Mouse (Mus musculus) frontal cortex, adult (tissue): ENCODE results near the gene Polg2.
"Not testable (repeated sequence)": the region's sequence is repeated elsewhere in the genome, so short reads cannot be mapped to it uniquely, and the experiment has no call there.

Source experiments
- ATAC-seq: cut with Nextera tagmentation; 2 replicates; pipeline ENCODE4 v1.9.2; 2017; ENCODE audit warnings: mild to moderate bottlenecking, moderate library complexity, mixed read lengths; ENCODE audit not compliant: low TSS enrichment

Polg2 gene

GRCm38 (mm10) chr11:106779388-106780088 lies at the start of gene Polg2:
Gene Polg2 (minus strand): TSS chr11:106779537.
- ATAC-seq, result peak; percentile 98

- no peak for ATAC-seq
Observed at GRCm38 (mm10) chr11:106828079-106828478, 48.7 kb upstream of the Polg2 start.

GRCm38 (mm10) chr11:106824403-106824802 lies 45.1 kb upstream of the Polg2 start:
- ATAC-seq, result no peak; the same call in 1 of the 2 replicates

GRCm38 (mm10) chr11:106823741-106824140 lies 44.4 kb upstream of the Polg2 start:
- peak; percentile 50; the same call in 1 of the 2 replicates for ATAC-seq

- ATAC-seq, result peak; percentile 75
Observed at GRCm38 (mm10) chr11:106822911-106823310, 43.6 kb upstream of the Polg2 start.

GRCm38 (mm10) chr11:106822491-106822890 lies 43.2 kb upstream of the Polg2 start:
- ATAC-seq, result no peak

- no peak for ATAC-seq
Observed at GRCm38 (mm10) chr11:106821397-106821796, 42.1 kb upstream of the Polg2 start.

GRCm38 (mm10) chr11:106820972-106821371 lies 41.6 kb upstream of the Polg2 start:
- no peak for ATAC-seq

- no peak for ATAC-seq
Observed at GRCm38 (mm10) chr11:106820252-106820651, 40.9 kb upstream of the Polg2 start.

GRCm38 (mm10) chr11:106819595-106819994 lies 40.3 kb upstream of the Polg2 start:
- ATAC-seq, result no peak

- ATAC-seq, result no peak
Observed at GRCm38 (mm10) chr11:106818341-106818740, 39.0 kb upstream of the Polg2 start.

- no peak for ATAC-seq
Observed at GRCm38 (mm10) chr11:106817808-106818207, 38.5 kb upstream of the Polg2 start.

- ATAC-seq, result 0 out of 2 replicates have a peak, but pooled peaks have one; percentile 24
Observed at GRCm38 (mm10) chr11:106817156-106817555, 37.8 kb upstream of the Polg2 start.

- no peak for ATAC-seq
Observed at GRCm38 (mm10) chr11:106816316-106816715, 37.0 kb upstream of the Polg2 start.

- no peak for ATAC-seq
Observed at GRCm38 (mm10) chr11:106815761-106816160, 36.4 kb upstream of the Polg2 start.

GRCm38 (mm10) chr11:106815331-106815730 lies 36.0 kb upstream of the Polg2 start:
- ATAC-seq, result no peak; the same call in none of the 2 replicates

- peak; percentile 48 for ATAC-seq
Observed at GRCm38 (mm10) chr11:106814601-106815320, 35.4 kb upstream of the Polg2 start.

GRCm38 (mm10) chr11:106812410-106813136 lies 33.2 kb upstream of the Polg2 start:
- ATAC-seq, result no peak

- not testable (repeated sequence) for ATAC-seq
Observed at GRCm38 (mm10) chr11:106807442-106807841, 28.1 kb upstream of the Polg2 start.

GRCm38 (mm10) chr11:106802069-106802627 lies 22.8 kb upstream of the Polg2 start:
- ATAC-seq, result no peak

GRCm38 (mm10) chr11:106795679-106796078 lies 16.3 kb upstream of the Polg2 start:
- ATAC-seq, result peak; percentile 88; the same call in 1 of the 2 replicates

- no peak for ATAC-seq
Observed at GRCm38 (mm10) chr11:106793846-106794245, 14.5 kb upstream of the Polg2 start.
